Mouse (Mus musculus): ENCODE results near the gene Rasgrf2. TPM values are rescaled to one million over a fixed set of nuclear protein-coding genes. Genes with fewer than 3 reads are reported as not detected.

Gene Rasgrf2
- polyA plus RNA-seq, 1 experiment from 2014 or later, result 0.41 TPM

GRCm38 (mm10) chr13:91982080-91982479, 149.4 kb downstream of the Rasgrf2 start:
- Histone ChIP-seq H3K9ac (ENCODE audit: low read length) (no peak overlapping the region), H3K36me3 (ENCODE audit: control insufficient read depth, insufficient read depth) (no peaks in the 10 kb centered on the region), H3K27ac (ENCODE audit: low read length) (no peak overlapping the region), H3K4me2 (ENCODE audit: low read depth, low read length) (no peak overlapping the region), H3K4me3 (ENCODE audit: low read length) (no peak overlapping the region), H3K4me1 (ENCODE audit: control insufficient read depth, insufficient read depth, low read length) (no peaks in the 10 kb centered on the region), H3K27me3 (ENCODE audit: control insufficient read depth, insufficient read depth, low read length) (no peaks in the 10 kb centered on the region), H3K9me3 (replicated peaks; ENCODE audit: control insufficient read depth, low read length) (no peaks in the 10 kb centered on the region)
- ATAC-seq (replicated peaks; ENCODE audit: extremely low read depth, insufficient read depth, low FRiP score), result no peak
- WGBS, result 17% methylated on average over 3 of the region's 3 CpGs

GRCm38 (mm10) chr13:91981414-91981813, 150.0 kb downstream of the Rasgrf2 start:
- Histone ChIP-seq H3K9me3 (replicated peaks; ENCODE audit: control insufficient read depth, low read length) (no peaks in the 10 kb centered on the region), H3K36me3 (ENCODE audit: control insufficient read depth, insufficient read depth) (no peaks in the 10 kb centered on the region), H3K4me3 (ENCODE audit: low read length) (no peak overlapping the region), H3K4me1 (ENCODE audit: control insufficient read depth, insufficient read depth, low read length) (no peaks in the 10 kb centered on the region), H3K4me2 (ENCODE audit: low read depth, low read length) (no peak overlapping the region), H3K27me3 (ENCODE audit: control insufficient read depth, insufficient read depth, low read length) (no peaks in the 10 kb centered on the region), H3K9ac (ENCODE audit: low read length) (no peak overlapping the region), H3K27ac (ENCODE audit: low read length) (no peak overlapping the region)
- 94% methylated on average over 1 of the region's 1 CpGs for WGBS
- no peak for ATAC-seq (replicated peaks; ENCODE audit: extremely low read depth, insufficient read depth, low FRiP score)

- ATAC-seq (replicated peaks; ENCODE audit: extremely low read depth, insufficient read depth, low FRiP score), result no peak
- Histone ChIP-seq H3K9ac (ENCODE audit: low read length) (no peak overlapping the region), H3K27me3 (ENCODE audit: control insufficient read depth, insufficient read depth, low read length) (no peaks in the 10 kb centered on the region), H3K4me2 (ENCODE audit: low read depth, low read length) (no peak overlapping the region), H3K4me3 (ENCODE audit: low read length) (no peak overlapping the region), H3K36me3 (ENCODE audit: control insufficient read depth, insufficient read depth) (no peaks in the 10 kb centered on the region), H3K9me3 (replicated peaks; ENCODE audit: control insufficient read depth, low read length) (no peaks in the 10 kb centered on the region), H3K27ac (ENCODE audit: low read length) (no peak overlapping the region), H3K4me1 (ENCODE audit: control insufficient read depth, insufficient read depth, low read length) (no peaks in the 10 kb centered on the region)
- 29% methylated on average over 1 of the region's 1 CpGs for WGBS
Observed at GRCm38 (mm10) chr13:91976971-91977370, 154.5 kb downstream of the Rasgrf2 start.

GRCm38 (mm10) chr13:91976541-91976940, 154.9 kb downstream of the Rasgrf2 start:
- H3K27ac ChIP-seq (ENCODE audit: low read length), result no peak overlapping the region
- WGBS, result 79% methylated on average over 2 of the region's 2 CpGs
- no peaks in the 10 kb centered on the region for H3K27me3 ChIP-seq (ENCODE audit: control insufficient read depth, insufficient read depth, low read length)
- H3K9ac ChIP-seq (ENCODE audit: low read length), result no peak overlapping the region
- no peak overlapping the region for H3K4me3 ChIP-seq (ENCODE audit: low read length)
- no peak overlapping the region for H3K4me2 ChIP-seq (ENCODE audit: low read depth, low read length)
- no peaks in the 10 kb centered on the region for H3K36me3 ChIP-seq (ENCODE audit: control insufficient read depth, insufficient read depth)
- no peaks in the 10 kb centered on the region for H3K9me3 ChIP-seq (replicated peaks; ENCODE audit: control insufficient read depth, low read length)
- no peaks in the 10 kb centered on the region for H3K4me1 ChIP-seq (ENCODE audit: control insufficient read depth, insufficient read depth, low read length)
- no peak for ATAC-seq (replicated peaks; ENCODE audit: extremely low read depth, insufficient read depth, low FRiP score)

- ATAC-seq (replicated peaks; ENCODE audit: extremely low read depth, insufficient read depth, low FRiP score), result no peak
- H3K4me1 ChIP-seq (ENCODE audit: control insufficient read depth, insufficient read depth, low read length), result no peaks in the 10 kb centered on the region
- H3K27me3 ChIP-seq (ENCODE audit: control insufficient read depth, insufficient read depth, low read length), result no peaks in the 10 kb centered on the region
- no peak overlapping the region for H3K4me2 ChIP-seq (ENCODE audit: low read depth, low read length)
- H3K36me3 ChIP-seq (ENCODE audit: control insufficient read depth, insufficient read depth), result no peaks in the 10 kb centered on the region
- no peaks in the 10 kb centered on the region for H3K9me3 ChIP-seq (replicated peaks; ENCODE audit: control insufficient read depth, low read length)
- 79% methylated on average over 1 of the region's 1 CpGs for WGBS
- H3K9ac ChIP-seq (ENCODE audit: low read length), result no peak overlapping the region
- no peak overlapping the region for H3K4me3 ChIP-seq (ENCODE audit: low read length)
- no peak overlapping the region for H3K27ac ChIP-seq (ENCODE audit: low read length)
Observed at GRCm38 (mm10) chr13:91974154-91974553, 157.3 kb downstream of the Rasgrf2 start.

- Histone ChIP-seq H3K4me3 (ENCODE audit: low read length) (no peak overlapping the region), H3K9me3 (replicated peaks; ENCODE audit: control insufficient read depth, low read length) (no peaks in the 10 kb centered on the region), H3K36me3 (ENCODE audit: control insufficient read depth, insufficient read depth) (no peaks in the 10 kb centered on the region), H3K9ac (ENCODE audit: low read length) (no peak overlapping the region), H3K4me1 (ENCODE audit: control insufficient read depth, insufficient read depth, low read length) (no peaks in the 10 kb centered on the region), H3K4me2 (ENCODE audit: low read depth, low read length) (no peak overlapping the region), H3K27ac (ENCODE audit: low read length) (no peak overlapping the region), H3K27me3 (ENCODE audit: control insufficient read depth, insufficient read depth, low read length) (no peaks in the 10 kb centered on the region)
- ATAC-seq (replicated peaks; ENCODE audit: extremely low read depth, insufficient read depth, low FRiP score), result no peak
- WGBS, result 84% methylated on average over 3 of the region's 3 CpGs
Observed at GRCm38 (mm10) chr13:91971246-91971645, 160.2 kb downstream of the Rasgrf2 start.

- H3K27me3 ChIP-seq (ENCODE audit: control insufficient read depth, insufficient read depth, low read length), result no peaks in the 10 kb centered on the region
- no peak for ATAC-seq (replicated peaks; ENCODE audit: extremely low read depth, insufficient read depth, low FRiP score)
- no peak overlapping the region; the same call in 1 of the 2 replicates for H3K27ac ChIP-seq (ENCODE audit: low read length)
- H3K4me1 ChIP-seq (ENCODE audit: control insufficient read depth, insufficient read depth, low read length), result peaks cover 7% of the 10 kb centered on the region
- H3K9me3 ChIP-seq (replicated peaks; ENCODE audit: control insufficient read depth, low read length), result no peaks in the 10 kb centered on the region
- no peak overlapping the region for H3K9ac ChIP-seq (ENCODE audit: low read length)
- H3K36me3 ChIP-seq (ENCODE audit: control insufficient read depth, insufficient read depth), result no peaks in the 10 kb centered on the region
- no peak overlapping the region for H3K4me3 ChIP-seq (ENCODE audit: low read length)
- H3K4me2 ChIP-seq (ENCODE audit: low read depth, low read length), result no peak overlapping the region
Observed at GRCm38 (mm10) chr13:91956474-91956873, 175.0 kb downstream of the Rasgrf2 start.

GRCm38 (mm10) chr13:91955646-91956045, 175.8 kb downstream of the Rasgrf2 start:
- Histone ChIP-seq H3K9ac (ENCODE audit: low read length) (no peak overlapping the region), H3K4me3 (ENCODE audit: low read length) (no peak overlapping the region), H3K4me1 (ENCODE audit: control insufficient read depth, insufficient read depth, low read length) (peaks cover 7% of the 10 kb centered on the region), H3K27me3 (ENCODE audit: control insufficient read depth, insufficient read depth, low read length) (no peaks in the 10 kb centered on the region), H3K4me2 (ENCODE audit: low read depth, low read length) (no peak overlapping the region), H3K36me3 (ENCODE audit: control insufficient read depth, insufficient read depth) (no peaks in the 10 kb centered on the region), H3K9me3 (replicated peaks; ENCODE audit: control insufficient read depth, low read length) (no peaks in the 10 kb centered on the region), H3K27ac (ENCODE audit: low read length) (no peak overlapping the region)
- WGBS, result 81% methylated on average over 2 of the region's 2 CpGs
- no peak for ATAC-seq (replicated peaks; ENCODE audit: extremely low read depth, insufficient read depth, low FRiP score)

GRCm38 (mm10) chr13:91955175-91955574, 176.3 kb downstream of the Rasgrf2 start:
- Histone ChIP-seq H3K4me2 (ENCODE audit: low read depth, low read length) (no peak overlapping the region), H3K4me3 (ENCODE audit: low read length) (no peak overlapping the region), H3K36me3 (ENCODE audit: control insufficient read depth, insufficient read depth) (no peaks in the 10 kb centered on the region), H3K27me3 (ENCODE audit: control insufficient read depth, insufficient read depth, low read length) (no peaks in the 10 kb centered on the region), H3K9ac (ENCODE audit: low read length) (no peak overlapping the region), H3K27ac (ENCODE audit: low read length) (no peak overlapping the region), H3K4me1 (ENCODE audit: control insufficient read depth, insufficient read depth, low read length) (peaks cover 7% of the 10 kb centered on the region), H3K9me3 (replicated peaks; ENCODE audit: control insufficient read depth, low read length) (no peaks in the 10 kb centered on the region)
- ATAC-seq (replicated peaks; ENCODE audit: extremely low read depth, insufficient read depth, low FRiP score), result no peak
- 68% methylated on average over 1 of the region's 1 CpGs for WGBS

GRCm38 (mm10) chr13:91940113-91940512, 191.3 kb downstream of the Rasgrf2 start:
- Histone ChIP-seq H3K4me3 (ENCODE audit: low read length) (no peak overlapping the region), H3K4me1 (ENCODE audit: control insufficient read depth, insufficient read depth, low read length) (no peaks in the 10 kb centered on the region), H3K27ac (ENCODE audit: low read length) (no peak overlapping the region), H3K4me2 (ENCODE audit: low read depth, low read length) (no peak overlapping the region), H3K9ac (ENCODE audit: low read length) (no peak overlapping the region), H3K27me3 (ENCODE audit: control insufficient read depth, insufficient read depth, low read length) (no peaks in the 10 kb centered on the region), H3K9me3 (replicated peaks; ENCODE audit: control insufficient read depth, low read length) (no peaks in the 10 kb centered on the region), H3K36me3 (ENCODE audit: control insufficient read depth, insufficient read depth) (no peaks in the 10 kb centered on the region)
- ATAC-seq (replicated peaks; ENCODE audit: extremely low read depth, insufficient read depth, low FRiP score), result no peak
- 85% methylated on average over 9 of the region's 9 CpGs for WGBS
